ENCODE assay signal across 8 mouse cellular contexts in the genomic region with DNA sequence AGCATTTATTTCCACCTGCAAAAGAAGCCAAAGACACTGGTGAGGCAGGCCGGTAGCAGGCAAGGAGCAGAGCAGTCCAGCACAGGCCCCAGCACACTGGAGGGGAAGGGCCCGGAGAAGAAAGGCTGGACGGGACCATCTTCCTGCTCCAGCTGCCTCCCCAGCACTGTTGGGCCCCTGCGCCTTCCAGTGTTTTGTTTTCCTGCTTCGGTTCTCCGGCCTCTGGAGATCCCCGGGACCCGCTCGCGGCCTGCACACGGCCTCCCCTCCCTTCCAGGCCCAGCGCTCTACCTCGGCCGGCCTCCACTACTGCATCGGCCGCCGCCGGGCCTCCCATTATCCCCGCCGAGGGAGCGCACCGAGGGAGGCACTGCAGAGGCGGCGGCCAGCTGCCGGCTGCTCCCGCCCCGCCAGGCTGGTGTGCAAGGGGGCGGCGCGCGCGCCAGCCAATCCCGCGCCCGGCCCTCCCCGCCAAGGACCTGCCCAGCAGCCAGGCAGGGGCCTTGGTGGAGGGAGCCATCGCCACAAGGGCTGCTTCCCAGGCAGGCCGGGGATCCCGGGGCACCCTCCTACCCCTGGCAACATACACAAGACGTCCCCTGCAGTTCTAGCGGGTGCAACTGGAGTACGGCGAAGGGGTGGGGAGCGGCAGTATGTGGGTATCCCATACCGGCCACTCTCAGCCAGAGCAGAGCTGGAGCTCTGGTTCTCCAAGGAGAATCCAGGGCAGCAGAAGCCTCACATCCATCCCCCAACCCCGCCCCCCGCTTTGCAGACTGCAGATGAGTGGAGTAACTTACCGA. TPM values are rescaled to one million over a fixed set of nuclear protein-coding genes. Genes with fewer than 3 reads are reported as not detected.
DNase-seq lines count a peak whose midpoint lies in the region; ATAC-seq and TF ChIP-seq lines count a peak whose summit lies in the region.

No protein-coding gene starts in this region.

- 3% methylated on average over 48 of the region's 48 CpGs for WGBS in forebrain, postnatal 0 days
- WGBS in lung, adult 2 months = 2% methylated on average over 48 of the region's 48 CpGs
- under 1% methylated on average over 48 of the region's 48 CpGs for WGBS in neural tube, embryonic 15.5 days

- H3K36me3 ChIP-seq in G1E (replicated peaks) = peaks cover 94% of the 10 kb centered on the region
- peaks cover 13% of the 10 kb centered on the region; the same call in 1 of the 2 replicates for H3K36me3 ChIP-seq in forebrain, postnatal 0 days (ENCODE audit: insufficient read depth)
- H3K36me3 ChIP-seq in neural tube, embryonic 15.5 days = 0 out of 2 replicates have a peak, but pooled peaks cover under 1% of the 10 kb centered on the region
- H3K36me3 ChIP-seq in testis, adult 2 months (ENCODE audit: control insufficient read depth, insufficient read depth, low read length) = no peaks in the 10 kb centered on the region

- peak overlapping the region; percentile 74 for H3K4me3 ChIP-seq in G1E (ENCODE audit: low read depth, low read length)
- H3K4me3 ChIP-seq in forebrain, postnatal 0 days (ENCODE audit: low read depth, low read length) = peak overlapping the region; percentile 53
- H3K4me3 ChIP-seq in layer of hippocampus, adult 2 months = peak overlapping the region; percentile 97
- peak overlapping the region; percentile 78 for H3K4me3 ChIP-seq in lung, adult 2 months (replicated peaks; ENCODE audit: extremely low read depth, low read depth, low read length)
- peak overlapping the region; percentile 77 for H3K4me3 ChIP-seq in neural tube, embryonic 15.5 days (replicated peaks)
- H3K4me3 ChIP-seq in testis, adult 2 months (ENCODE audit: control insufficient read depth, low read depth, low read length) = peak overlapping the region; percentile 78

- peak overlapping the region; percentile 90 for H3K27ac ChIP-seq in forebrain, postnatal 0 days (ENCODE audit: low read depth, low read length)
- peak overlapping the region; percentile 98 for H3K27ac ChIP-seq in layer of hippocampus, adult 2 months
- peak overlapping the region; percentile 98 for H3K27ac ChIP-seq in neural tube, embryonic 15.5 days (replicated peaks)
- H3K27ac ChIP-seq in testis, adult 2 months (ENCODE audit: control insufficient read depth, insufficient read depth, low read depth, low read length) = peak overlapping the region; percentile 63

- H3K27me3 ChIP-seq in G1E (ENCODE audit: insufficient read depth, low read length) = no peaks in the 10 kb centered on the region
- no peaks in the 10 kb centered on the region for H3K27me3 ChIP-seq in forebrain, postnatal 0 days (ENCODE audit: insufficient read depth, low read length)
- no peaks in the 10 kb centered on the region for H3K27me3 ChIP-seq in neural tube, embryonic 15.5 days (replicated peaks)
- H3K27me3 ChIP-seq in testis, adult 2 months (ENCODE audit: control insufficient read depth, insufficient read depth, low read length) = no peaks in the 10 kb centered on the region

- no peaks in the 10 kb centered on the region for H3K9me3 ChIP-seq in G1E (replicated peaks)
- no peaks in the 10 kb centered on the region for H3K9me3 ChIP-seq in forebrain, postnatal 0 days (ENCODE audit: low read length)
- no peaks in the 10 kb centered on the region for H3K9me3 ChIP-seq in neural tube, embryonic 15.5 days (replicated peaks)

- peak; percentile 93 for DNase-seq in G1E (ENCODE audit: low spot score)
- peak; percentile 80 for DNase-seq in cerebellum, adult 8-10 months
- DNase-seq in forebrain, postnatal 0 days = peak; percentile 88
- DNase-seq in heart, postnatal 36 days = peak; percentile 89 to 91
- peak; percentile 87 for DNase-seq in layer of hippocampus, adult 2 months (ENCODE audit: low spot score in 2 of 2)
- DNase-seq in lung, adult 2 months = peak; percentile 85

- H3K9ac ChIP-seq in forebrain, postnatal 0 days = peak overlapping the region; percentile 74
- peak overlapping the region; percentile 73 for H3K9ac ChIP-seq in neural tube, embryonic 15.5 days (replicated peaks)

- ATAC-seq in G1E (ENCODE audit: extremely low read depth, insufficient number of reproducible peaks, low FRiP score, poor library complexity, severe bottlenecking) = peak; percentile 57
- peak; percentile 85 for ATAC-seq in forebrain, postnatal 0 days
- peak; percentile 90 for ATAC-seq in neural tube, embryonic 15.5 days (ENCODE audit: low FRiP score)

- intact Hi-C loops in heart, postnatal 36 days (cut with DNase I) = loop anchor here (1.0 to 5.0 kb wide), 4 partner anchors 14 to 65 kb away; partner anchors contain the start of gene Dguok

- H3K4me1 ChIP-seq in G1E (ENCODE audit: insufficient read depth, low read depth, low read length) = peaks cover 95% of the 10 kb centered on the region
- peaks cover 47% of the 10 kb centered on the region for H3K4me1 ChIP-seq in forebrain, postnatal 0 days (ENCODE audit: insufficient read depth)
- peaks cover 48% of the 10 kb centered on the region for H3K4me1 ChIP-seq in lung, adult 2 months (ENCODE audit: control insufficient read depth, insufficient read depth, low read length)
- H3K4me1 ChIP-seq in neural tube, embryonic 15.5 days = peaks cover 84% of the 10 kb centered on the region
- H3K4me1 ChIP-seq in testis, adult 2 months (ENCODE audit: control insufficient read depth, insufficient read depth, low read length) = peaks cover 17% of the 10 kb centered on the region

- TF ChIP-seq CTCF in G1E (IDR thresholded peaks at IDR 0.05; ENCODE audit: low read depth, low read length) = no peak
- no peak for TF ChIP-seq CTCF in forebrain, postnatal 0 days (IDR thresholded peaks at IDR 0.05; ENCODE audit: low read depth)
- peak; percentile 30; the same call in 1 of the 2 replicates for TF ChIP-seq CTCF in layer of hippocampus, adult 2 months (conservative IDR thresholded peaks at IDR 0.05)
- TF ChIP-seq CTCF in lung, adult 2 months (IDR thresholded peaks at IDR 0.05; ENCODE audit: insufficient read depth, low read length) = no peak
- no peak for TF ChIP-seq CTCF in testis, adult 2 months (IDR thresholded peaks at IDR 0.05; ENCODE audit: control insufficient read depth, insufficient read depth, insufficient replicate concordance, low read depth, low read length)

- TF ChIP-seq POLR2A in lung, adult 2 months (IDR thresholded peaks at IDR 0.05; ENCODE audit: borderline replicate concordance, extremely low read depth, low read depth, low read length) = peak; percentile 45; the same call in 1 of the 2 replicates
- TF ChIP-seq POLR2A in testis, adult 2 months (IDR thresholded peaks at IDR 0.05; ENCODE audit: control insufficient read depth, low read depth, low read length) = peak; percentile 36; the same call in 1 of the 2 replicates

- H3K4me2 ChIP-seq in forebrain, postnatal 0 days (ENCODE audit: low read depth) = peak overlapping the region; percentile 65
- H3K4me2 ChIP-seq in neural tube, embryonic 15.5 days = peak overlapping the region; percentile 70

RNA-seq across cellular contexts. Expression of gene Tet3, which starts 17.4 kb away (rescaled TPM):
- total RNA-seq in G1E (2014; fragmentation: Nextera tagmentation) = 94.9 and 95.4 TPM in 2 replicates
- total RNA-seq in G1E (2017) = 14.9 and 17.6 TPM in 2 replicates
- 40.0 and 71.1 TPM in 2 replicates for polyA plus RNA-seq in G1E (2012)
- 23.2 and 27.7 TPM in 2 replicates for total RNA-seq in forebrain, postnatal 0 days (2014; rRNA removed)
- 38.0 and 49.4 TPM in 2 replicates for polyA plus RNA-seq in forebrain, postnatal 0 days (2015; fragmentation: Nextera tagmentation; extraction: Ambion mirVana)
- total RNA-seq in heart, postnatal 36 days (2021) = 10 to 100 TPM; 27.2 to 27.6 TPM
- total RNA-seq in layer of hippocampus, adult 2 months (2021) = 10 to 100 TPM; 61.0 to 65.9 TPM
- 16.0 and 22.4 TPM in 2 replicates for polyA plus RNA-seq in lung, adult 2 months (2012; rRNA removed)
- polyA plus RNA-seq in neural tube, embryonic 15.5 days (2015; fragmentation: Nextera tagmentation; extraction: Ambion mirVana) = 57.9 and 58.9 TPM in 2 replicates
- polyA plus RNA-seq in testis, adult 2 months (2012; rRNA removed) = 1.8 and 2.0 TPM in 2 replicates

Comparison
In these comparisons a context has a peak if more than half of its experiments do, and no peak if none do; other contexts are left out.
1. Peak in every context shown above with its lines: DNase-seq, ATAC-seq, H3K4me3 ChIP-seq and H3K27ac ChIP-seq.